Mouse (Mus musculus) MEL (cell line): ENCODE measurements around the gene Rnaseh2b. TPM values are rescaled to one million over a fixed set of nuclear protein-coding genes. Genes with fewer than 3 reads are reported as not detected.

Experiments
- DNase-seq: peaks from one replicate; pipeline ENCODE4 v3.0.0; 2011; ENCODE audit warnings: low read depth, low spot score
- H3K27ac ChIP-seq: 2 replicates; pipeline ENCODE4 v1.5.1; 2012; ENCODE audit warnings: low read depth, mild to moderate bottlenecking, control low read depth, low read length, moderate library complexity; ENCODE audit not compliant: control insufficient read depth
- H3K27me3 ChIP-seq, 2 experiments: fragments of 150-350 bp in 1 of 2; sonication (generic) in 1 of 2; 2 replicates each; pipeline ENCODE4 v1.6.1; 2012; ENCODE audit warnings: low read length in 2 of 2, mild to moderate bottlenecking in 2 of 2, improper control_type of control experiment in 1 of 2, moderate library complexity in 1 of 2; ENCODE audit not compliant: insufficient read depth in 2 of 2, control insufficient read depth in 1 of 2
- H3K36me3 ChIP-seq, 2 experiments: 2 replicates each; pipeline ENCODE4 v1.6.1; 2012 to 2014; ENCODE audit warnings: low read length in 2 of 2, improper control_type of control experiment in 1 of 2, inconsistent platforms in 1 of 2, mild to moderate bottlenecking in 1 of 2; ENCODE audit not compliant: insufficient read depth in 2 of 2, control insufficient read depth in 1 of 2
- H3K4me1 ChIP-seq, 2 experiments: fragments of 150-350 bp in 1 of 2; sonication (generic) in 1 of 2; 2 replicates each; pipeline ENCODE4 v1.6.1; 2012; ENCODE audit warnings: low read length in 2 of 2, improper control_type of control experiment in 1 of 2, mild to moderate bottlenecking in 1 of 2; ENCODE audit not compliant: insufficient read depth in 2 of 2, control insufficient read depth in 1 of 2
- H3K4me3 ChIP-seq, 2 experiments: fragments of 150-350 bp in 1 of 2; sonication (generic) in 1 of 2; 2 replicates each; pipeline ENCODE4 v1.5.1; 2012; ENCODE audit warnings: low read depth in 2 of 2, low read length in 2 of 2, mild to moderate bottlenecking in 2 of 2, moderate library complexity in 2 of 2, control low read depth in 1 of 2, improper control_type of control experiment in 1 of 2; ENCODE audit not compliant: control insufficient read depth in 1 of 2, insufficient read depth in 1 of 2
- H3K79me2 ChIP-seq: 2 replicates; pipeline ENCODE4 v1.6.1; 2012; ENCODE audit warnings: mild to moderate bottlenecking, low read length, moderate library complexity; ENCODE audit not compliant: control insufficient read depth, poor library complexity, insufficient read depth
- H3K9ac ChIP-seq: 2 replicates; pipeline ENCODE4 v1.6.1; 2012; ENCODE audit warnings: low read depth, mild to moderate bottlenecking, control low read depth, low read length, moderate library complexity; ENCODE audit not compliant: control insufficient read depth, poor library complexity, severe bottlenecking
- H3K9me3 ChIP-seq: fragments of 150-350 bp; sonication (generic); replicated peaks from 2 replicates; pipeline ENCODE4 v1.6.1; 2012; ENCODE audit warnings: mild to moderate bottlenecking, low read length, improper control_type of control experiment, moderate library complexity; ENCODE audit not compliant: insufficient read depth
- CHD2 ChIP-seq: IDR thresholded peaks from 2 replicates; pipeline ENCODE4 v1.6.1; 2011; ENCODE audit warnings: low read length, improper control_type of control experiment
- CTCF ChIP-seq, 3 experiments: IDR thresholded peaks in 2 of 3; conservative IDR thresholded peaks in 1 of 3; 2 replicates each; pipeline ENCODE4 v1.5.1; 2011 to 2012; ENCODE audit warnings: low read length in 3 of 3, low read depth in 2 of 3, mild to moderate bottlenecking in 2 of 3, improper control_type of control experiment in 1 of 3, inconsistent platforms in 1 of 3, mixed read lengths in 1 of 3, moderate library complexity in 1 of 3; ENCODE audit not compliant: control insufficient read depth in 1 of 3, insufficient read depth in 1 of 3, poor library complexity in 1 of 3, severe bottlenecking in 1 of 3
- ELF1 ChIP-seq: IDR thresholded peaks from 2 replicates; pipeline ENCODE4 v1.6.1; 2014; ENCODE audit warnings: low read depth, mild to moderate bottlenecking, inconsistent platforms, low read length, improper control_type of control experiment, moderate library complexity
- GABPA ChIP-seq: IDR thresholded peaks from 2 replicates; pipeline ENCODE4 v1.6.1; 2012; ENCODE audit warnings: low read depth, mild to moderate bottlenecking, inconsistent platforms, low read length, improper control_type of control experiment, moderate library complexity
- GATA1 ChIP-seq: IDR thresholded peaks from 2 replicates; pipeline ENCODE4 v1.6.1; 2011; ENCODE audit warnings: low read depth, low read length, improper control_type of control experiment
- HCFC1 ChIP-seq: IDR thresholded peaks from 2 replicates; pipeline ENCODE4 v1.6.1; 2012; ENCODE audit warnings: low read depth, mild to moderate bottlenecking, inconsistent platforms, low read length, improper control_type of control experiment, moderate library complexity
- MAFK ChIP-seq: IDR thresholded peaks from 2 replicates; pipeline ENCODE4 v1.6.1; 2011; ENCODE audit warnings: low read depth, mild to moderate bottlenecking, low read length, improper control_type of control experiment, borderline replicate concordance
- MEF2A ChIP-seq: IDR thresholded peaks from 2 replicates; pipeline ENCODE4 v1.6.1; 2014; ENCODE audit warnings: low read depth, mild to moderate bottlenecking, inconsistent platforms, low read length, improper control_type of control experiment; ENCODE audit not compliant: poor library complexity, insufficient replicate concordance, severe bottlenecking; ENCODE audit errors: extremely low read depth
- MYC ChIP-seq: IDR thresholded peaks from 2 replicates; pipeline ENCODE4 v1.6.1; 2011; ENCODE audit warnings: low read depth, mild to moderate bottlenecking, low read length, improper control_type of control experiment, moderate library complexity
- NELFE ChIP-seq: IDR thresholded peaks from 2 replicates; pipeline ENCODE4 v1.6.1; 2011; ENCODE audit warnings: low read depth, low read length, improper control_type of control experiment
- NRF1 ChIP-seq: IDR thresholded peaks from 2 replicates; pipeline ENCODE4 v1.6.1; 2014; ENCODE audit warnings: low read depth, mild to moderate bottlenecking, inconsistent platforms, low read length, improper control_type of control experiment, moderate library complexity; ENCODE audit not compliant: poor library complexity, insufficient read depth, severe bottlenecking
- POLR2AphosphoS2 ChIP-seq: IDR thresholded peaks from 2 replicates; pipeline ENCODE4 v1.6.1; 2011; ENCODE audit warnings: low read length, improper control_type of control experiment
- POLR2AphosphoS5 ChIP-seq: IDR thresholded peaks from 2 replicates; pipeline ENCODE4 v1.6.1; 2012; ENCODE audit warnings: low read depth, borderline replicate concordance, mild to moderate bottlenecking, inconsistent platforms, low read length, moderate library complexity, mixed read lengths
- RAD21 ChIP-seq: IDR thresholded peaks from 2 replicates; pipeline ENCODE4 v1.6.1; 2011; ENCODE audit warnings: mild to moderate bottlenecking, low read depth, low read length, improper control_type of control experiment
- RCOR1 ChIP-seq: IDR thresholded peaks from 2 replicates; pipeline ENCODE4 v1.6.1; 2012; ENCODE audit warnings: low read depth, mild to moderate bottlenecking, inconsistent platforms, low read length, improper control_type of control experiment
- SMC3 ChIP-seq: IDR thresholded peaks from 2 replicates; pipeline ENCODE4 v1.6.1; 2011; ENCODE audit warnings: low read depth, low read length, improper control_type of control experiment
- TBP ChIP-seq: IDR thresholded peaks from 2 replicates; pipeline ENCODE4 v1.8.0; 2011; ENCODE audit warnings: low read depth, low read length, improper control_type of control experiment
- TCF12 ChIP-seq: IDR thresholded peaks from 2 replicates; pipeline ENCODE4 v1.6.1; 2014; ENCODE audit warnings: low read depth, mild to moderate bottlenecking, inconsistent platforms, low read length, improper control_type of control experiment, moderate library complexity
- USF2 ChIP-seq, 2 experiments: IDR thresholded peaks; 2 replicates each; pipeline ENCODE4 v1.6.1; 2011 to 2012; ENCODE audit warnings: improper control_type of control experiment in 2 of 2, low read length in 2 of 2, borderline replicate concordance in 1 of 2, inconsistent platforms in 1 of 2, low read depth in 1 of 2, mild to moderate bottlenecking in 1 of 2; ENCODE audit not compliant: insufficient read depth in 1 of 2
- ZC3H11A ChIP-seq: IDR thresholded peaks from 2 replicates; pipeline ENCODE4 v1.6.1; 2012; ENCODE audit warnings: low read depth, mild to moderate bottlenecking, inconsistent platforms, low read length, improper control_type of control experiment
- ZMIZ1 ChIP-seq: IDR thresholded peaks from 2 replicates; pipeline ENCODE4 v1.6.1; 2012; ENCODE audit warnings: low read depth, mild to moderate bottlenecking, inconsistent platforms, low read length, improper control_type of control experiment, moderate library complexity
- ZNF384 ChIP-seq: IDR thresholded peaks from 2 replicates; pipeline ENCODE4 v1.6.1; 2012; ENCODE audit warnings: low read depth, mild to moderate bottlenecking, inconsistent platforms, low read length, improper control_type of control experiment
- polyA plus RNA-seq, 2 experiments: library from polyadenylated mRNA; stranded (reverse) in 1 of 2; unstranded in 1 of 2; fragments of >175 nt in 1 of 2; fragments of >200 nt in 1 of 2; gene quantifications; 2 replicates each; pipeline versions ENCODE4 v1.2.1 to v1.2.4; 2012; ENCODE audit warnings: low replicate concordance in 2 of 2, low read depth in 1 of 2; ENCODE audit not compliant: insufficient read length in 2 of 2, insufficient read depth in 1 of 2, missing spikeins in 1 of 2
- total RNA-seq: library from RNA; depleted of rRNA; stranded (reverse); fragments of 300-350 nt; gene quantifications from 2 replicates; pipeline ENCODE4 v1.2.3, GENCODE M21; 2012

Rnaseh2b gene
- total and polyA plus RNA-seq, 3 experiments: 50.2 to 412 (median 88.2) TPM

GRCm38 (mm10) chr14:62270698-62271396 lies 21.5 kb upstream of the Rnaseh2b start:
- H3K4me1 ChIP-seq: no peaks in the 10 kb centered on the region
- no peak overlapping the region for H3K27ac ChIP-seq
- H3K79me2 ChIP-seq: no peaks in the 10 kb centered on the region
- H3K4me3 ChIP-seq: no peak overlapping the region
- H3K36me3 ChIP-seq: no peaks in the 10 kb centered on the region
- no peaks in the 10 kb centered on the region for H3K27me3 ChIP-seq
- no peaks in the 10 kb centered on the region for H3K9me3 ChIP-seq
- H3K9ac ChIP-seq: no peak overlapping the region
- DNase-seq: no peak
- TF ChIP-seq GATA1 (no peak), MAFK (no peak), GABPA (no peak), POLR2AphosphoS2 (no peak), HCFC1 (no peak), TCF12 (no peak), SMC3 (no peak), NRF1 (no peak), MYC (no peak), USF2 (IDR thresholded peaks at IDR 0.05; ENCODE audit: borderline replicate concordance in 1 of 2, insufficient read depth in 1 of 2, low read depth in 1 of 2, low read length in 2 of 2) (no peak), CTCF (IDR thresholded peaks at IDR 0.05 in 2 of 3, conservative IDR thresholded peaks at IDR 0.05 in 1 of 3; ENCODE audit: control insufficient read depth in 1 of 3, insufficient read depth in 1 of 3, low read depth in 2 of 3, low read length in 3 of 3, poor library complexity in 1 of 3, severe bottlenecking in 1 of 3) (no peak), RAD21 (no peak), POLR2AphosphoS5 (no peak), ZNF384 (no peak), NELFE (no peak), ZC3H11A (no peak), CHD2 (no peak)

- no peak for TF ChIP-seq ELF1
- no peak for TF ChIP-seq TBP
- no peak for TF ChIP-seq ZMIZ1
- TF ChIP-seq MEF2A: no peak
- no peak for TF ChIP-seq POLR2AphosphoS2
- TF ChIP-seq RCOR1: no peak
- TF ChIP-seq ZC3H11A: no peak
- no peaks in the 10 kb centered on the region for H3K27me3 ChIP-seq
- no peak overlapping the region for H3K27ac ChIP-seq
- DNase-seq: no peak
- no peaks in the 10 kb centered on the region for H3K79me2 ChIP-seq
- H3K9ac ChIP-seq: no peak overlapping the region
- H3K9me3 ChIP-seq: no peaks in the 10 kb centered on the region
- H3K4me3 ChIP-seq: no peak overlapping the region
- no peaks in the 10 kb centered on the region for H3K36me3 ChIP-seq
- H3K4me1 ChIP-seq: no peaks in the 10 kb centered on the region
These were observed 18.8 kb upstream of the Rnaseh2b start for GRCm38 (mm10) chr14:62273604-62274003.
